Mouse (Mus musculus) MEL-GATA-1-ER (cell line): ENCODE results near the gene Cd3g.

Source experiments
- DNase-seq: peaks from one replicate; pipeline ENCODE4 v3.0.0-alpha.2; 2012; ENCODE audit warnings: low read depth; ENCODE audit errors: extremely low read depth

Cd3g gene

DNA sequence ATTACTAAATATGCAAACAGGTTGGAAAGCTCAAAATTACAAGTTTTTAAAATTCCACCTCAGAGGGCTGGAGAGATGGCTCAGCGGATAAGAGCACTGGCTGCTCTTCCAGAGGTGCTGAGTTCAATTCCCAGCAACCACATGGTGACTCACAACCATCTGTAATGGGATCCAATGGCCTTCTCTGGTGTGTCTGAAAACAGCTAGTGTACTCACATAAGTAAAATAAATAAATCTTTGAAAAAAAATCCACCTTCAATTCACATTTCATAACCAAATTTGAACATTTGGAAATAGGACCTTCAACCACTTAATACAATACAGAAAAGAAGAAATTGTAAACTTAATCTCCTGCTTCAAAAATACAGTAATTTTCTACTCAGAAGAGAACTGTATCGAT lies 60.6 kb downstream of the Cd3g start:
- DNase-seq, result no peak
